Mouse (Mus musculus) neural tube, embryonic 12.5 days (tissue): Measurements from ENCODE around the gene Spen. TPM values are rescaled to one million over a fixed set of nuclear protein-coding genes. Genes with fewer than 3 reads are reported as not detected.
A peak's percentile ranks its signal among the peaks of the same experiment; 100 is the strongest.
"Not testable (repeated sequence)": the region's sequence is repeated elsewhere in the genome, so short reads cannot be mapped to it uniquely, and the experiment has no call there.

Experiments used
- ATAC-seq: fragments of 200-750 bp; cut with Nextera tagmentation; 2 replicates; pipeline ENCODE4 v1.8.0; 2017; ENCODE audit warnings: low read depth, mild to moderate bottlenecking, moderate TSS enrichment, moderate library complexity; ENCODE audit not compliant: low FRiP score
- H3K27ac ChIP-seq: fragments of 300-500 bp; sonication (generic); 2 replicates; pipeline ENCODE4 v1.5.1; 2016
- H3K27me3 ChIP-seq: fragments of 300-500 bp; sonication (generic); replicated peaks from 2 replicates; pipeline ENCODE4 v1.6.1; 2016; ENCODE audit warnings: mild to moderate bottlenecking
- H3K36me3 ChIP-seq: fragments of 300-500 bp; sonication (generic); 2 replicates; pipeline ENCODE4 v1.6.1; 2016; ENCODE audit warnings: mild to moderate bottlenecking
- H3K4me1 ChIP-seq: fragments of 300-500 bp; sonication (generic); 2 replicates; pipeline ENCODE4 v1.6.1; 2016
- H3K4me2 ChIP-seq: fragments of 300-500 bp; sonication (generic); replicated peaks from 2 replicates; pipeline ENCODE4 v1.6.1; 2016; ENCODE audit warnings: mild to moderate bottlenecking
- H3K4me3 ChIP-seq: fragments of 300-500 bp; sonication (generic); 2 replicates; pipeline ENCODE4 v1.5.1; 2016
- H3K9ac ChIP-seq: fragments of 300-500 bp; sonication (generic); 2 replicates; pipeline ENCODE4 v1.6.1; 2016; ENCODE audit warnings: mild to moderate bottlenecking
- H3K9me3 ChIP-seq: fragments of 300-500 bp; sonication (generic); 2 replicates; pipeline ENCODE4 v1.6.1; 2016; ENCODE audit warnings: mild to moderate bottlenecking
- WGBS: fragments of 180-500 bp; shearing (Covaris S2); methylation state at CpG from one replicate; pipeline ENCODE4 v1.1.7; 2016; 5-methylcytosine and 5-hydroxymethylcytosine counted together
- polyA plus RNA-seq: library from polyadenylated mRNA; unstranded; fragments of >200 nt; fragmentation: Nextera tagmentation; extraction: Ambion mirVana; gene quantifications from 2 replicates; pipeline ENCODE4 v1.2.1, GENCODE M21; 2016

Spen gene
- polyA plus RNA-seq, 1 experiment from 2014 or later, result 21.3 TPM

GRCm38 (mm10) chr4:141570821-141571220, 32.4 kb upstream of the Spen start:
- no peak for ATAC-seq
- Histone ChIP-seq H3K27me3 (no peaks in the 10 kb centered on the region), H3K27ac (no peak overlapping the region), H3K9ac (no peak overlapping the region), H3K9me3 (no peaks in the 10 kb centered on the region), H3K4me2 (no peak overlapping the region), H3K4me3 (no peak overlapping the region), H3K4me1 (no peaks in the 10 kb centered on the region), H3K36me3 (no peaks in the 10 kb centered on the region)
- 79% methylated on average over 1 of the region's 1 CpGs for WGBS

- Histone ChIP-seq H3K27ac (no peak overlapping the region), H3K36me3 (no peaks in the 10 kb centered on the region), H3K4me2 (no peak overlapping the region), H3K9me3 (no peaks in the 10 kb centered on the region), H3K9ac (no peak overlapping the region), H3K27me3 (no peaks in the 10 kb centered on the region), H3K4me3 (no peak overlapping the region), H3K4me1 (no peaks in the 10 kb centered on the region)
- WGBS, result 64% methylated on average over 6 of the region's 6 CpGs
- ATAC-seq, result no peak
These were observed 31.6 kb upstream of the Spen start for GRCm38 (mm10) chr4:141570004-141570403.

GRCm38 (mm10) chr4:141568966-141569365, 30.6 kb upstream of the Spen start:
- Histone ChIP-seq H3K36me3 (no peaks in the 10 kb centered on the region), H3K9ac (no peak overlapping the region), H3K27ac (no peak overlapping the region), H3K9me3 (no peaks in the 10 kb centered on the region), H3K4me3 (no peak overlapping the region), H3K4me1 (no peaks in the 10 kb centered on the region), H3K4me2 (no peak overlapping the region), H3K27me3 (no peaks in the 10 kb centered on the region)
- 89% methylated on average over 5 of the region's 5 CpGs for WGBS
- ATAC-seq, result no peak

GRCm38 (mm10) chr4:141567174-141567573, 28.8 kb upstream of the Spen start:
- H3K4me3 ChIP-seq, H3K4me2 ChIP-seq, H3K4me1 ChIP-seq, H3K27me3 ChIP-seq, ATAC-seq, H3K9me3 ChIP-seq, H3K9ac ChIP-seq, H3K36me3 ChIP-seq, H3K27ac ChIP-seq: not testable (repeated sequence)
- 92% methylated on average over 7 of the region's 7 CpGs for WGBS

DNA sequence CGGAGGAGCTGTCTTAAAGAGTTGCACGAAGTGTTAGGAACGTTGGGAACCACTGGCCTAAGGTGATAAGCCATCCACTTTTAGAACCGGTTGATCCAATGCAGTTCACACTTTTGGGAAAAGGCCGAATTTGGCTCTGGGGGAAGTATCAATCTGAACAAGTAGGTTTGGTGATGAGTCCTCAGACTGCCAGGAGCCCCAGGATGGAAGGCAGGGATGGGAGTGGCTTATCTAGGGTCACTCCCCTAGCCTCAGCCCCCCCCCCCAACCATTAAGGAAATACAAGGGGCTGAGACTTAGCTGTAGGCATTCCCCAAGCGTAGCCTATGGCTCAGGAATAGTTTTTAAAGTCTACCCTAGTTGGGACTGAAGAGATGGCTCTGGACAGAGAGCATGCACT, 27.8 kb upstream of the Spen start:
- H3K4me1 ChIP-seq, result no peaks in the 10 kb centered on the region
- H3K27ac ChIP-seq, result no peak overlapping the region
- 91% methylated on average over 6 of the region's 6 CpGs for WGBS
- H3K4me3 ChIP-seq, result no peak overlapping the region
- ATAC-seq, result no peak
- H3K27me3 ChIP-seq, result no peaks in the 10 kb centered on the region
- no peak overlapping the region for H3K9ac ChIP-seq
- no peaks in the 10 kb centered on the region for H3K36me3 ChIP-seq
- no peak overlapping the region for H3K4me2 ChIP-seq
- H3K9me3 ChIP-seq, result no peaks in the 10 kb centered on the region

DNA sequence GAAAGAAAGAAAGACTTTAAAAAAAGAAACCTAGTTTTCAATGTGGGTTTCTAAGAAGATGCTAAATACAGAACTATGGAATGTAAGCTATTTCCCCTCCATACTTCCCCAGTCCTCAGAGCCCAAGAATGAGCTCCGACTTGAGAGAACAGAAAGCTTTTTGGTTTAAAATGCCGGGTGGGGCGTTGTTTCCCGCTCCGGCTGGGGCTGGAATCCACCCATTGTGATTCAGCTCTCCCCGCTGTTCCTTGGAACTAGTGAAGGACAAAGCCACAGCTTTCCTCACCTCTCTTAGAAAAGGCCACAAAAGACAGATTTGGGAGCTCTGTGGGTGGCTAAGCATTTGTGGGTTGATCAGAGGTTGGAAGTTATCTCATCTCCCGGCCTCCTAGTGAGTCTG, 26.9 kb upstream of the Spen start:
- Histone ChIP-seq H3K4me3 (no peak overlapping the region), H3K27me3 (no peaks in the 10 kb centered on the region), H3K27ac (no peak overlapping the region), H3K36me3 (no peaks in the 10 kb centered on the region), H3K9ac (no peak overlapping the region), H3K4me2 (no peak overlapping the region), H3K4me1 (no peaks in the 10 kb centered on the region), H3K9me3 (no peaks in the 10 kb centered on the region)
- WGBS, result 57% methylated on average over 7 of the region's 7 CpGs
- no peak for ATAC-seq

GRCm38 (mm10) chr4:141564660-141565059, 26.3 kb upstream of the Spen start:
- H3K4me1 ChIP-seq, result no peaks in the 10 kb centered on the region
- WGBS, result 80% methylated on average over 3 of the region's 3 CpGs
- H3K27ac ChIP-seq, result no peak overlapping the region

DNA sequence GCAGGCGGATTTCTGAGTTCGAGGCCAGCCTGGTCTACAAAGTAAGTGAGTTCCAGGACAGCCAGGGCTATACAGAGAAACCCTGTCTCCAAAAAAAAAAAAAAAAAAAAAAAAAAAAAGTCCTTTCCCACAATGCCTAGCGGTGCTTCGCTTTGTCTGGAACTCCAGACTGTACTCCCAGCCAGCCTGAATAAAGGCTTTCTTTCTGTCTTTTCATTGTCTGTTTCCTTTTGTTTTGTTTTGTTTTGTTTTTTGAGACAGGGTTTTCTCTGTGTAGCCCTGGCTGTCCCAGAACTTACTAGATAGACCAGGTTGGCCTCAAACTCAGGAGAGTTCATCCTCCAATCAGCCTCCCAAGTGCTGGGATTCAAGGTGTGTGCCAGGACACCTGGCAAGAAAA, 25.8 kb upstream of the Spen start:
- no peak overlapping the region for H3K27ac ChIP-seq
- no peak overlapping the region for H3K4me2 ChIP-seq
- H3K27me3 ChIP-seq, result no peaks in the 10 kb centered on the region
- H3K36me3 ChIP-seq, result no peaks in the 10 kb centered on the region
- WGBS, result 89% methylated on average over 4 of the region's 4 CpGs
- H3K9ac ChIP-seq, result no peak overlapping the region
- ATAC-seq, result no peak
- H3K9me3 ChIP-seq, result no peaks in the 10 kb centered on the region
- no peak overlapping the region for H3K4me3 ChIP-seq
- peaks cover 2% of the 10 kb centered on the region; the same call in 1 of the 2 replicates for H3K4me1 ChIP-seq

More at GRCm38 (mm10) chr4:141564660-141565059, 26.3 kb upstream of the Spen start:
- Histone ChIP-seq H3K9ac (no peak overlapping the region), H3K4me2 (no peak overlapping the region), H3K9me3 (no peaks in the 10 kb centered on the region), H3K4me3 (no peak overlapping the region), H3K27me3 (no peaks in the 10 kb centered on the region), H3K36me3 (no peaks in the 10 kb centered on the region)
- ATAC-seq, result no peak

DNA sequence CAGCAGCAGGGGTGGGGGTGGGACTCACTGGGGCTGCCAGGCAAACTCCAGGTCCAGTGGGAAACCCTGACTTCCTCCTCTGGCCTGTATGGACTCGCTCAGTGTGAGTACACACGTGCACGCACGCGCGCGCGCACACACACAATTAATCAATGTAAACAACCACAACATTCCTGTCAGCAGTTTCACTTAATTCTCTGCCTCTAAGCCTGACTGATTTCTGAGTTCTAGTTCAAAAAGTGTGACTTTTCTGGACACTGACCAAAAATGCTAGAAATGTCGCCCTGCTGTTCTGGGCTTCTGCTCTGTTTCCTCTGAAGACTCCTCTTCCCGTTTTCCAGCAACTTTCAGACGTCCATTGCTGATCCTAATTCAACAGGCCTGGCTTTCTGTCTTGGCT, 23.9 kb upstream of the Spen start:
- Histone ChIP-seq H3K27ac (no peak overlapping the region), H3K9me3 (no peaks in the 10 kb centered on the region), H3K4me1 (peaks cover 11% of the 10 kb centered on the region), H3K4me3 (no peak overlapping the region), H3K9ac (no peak overlapping the region), H3K36me3 (no peaks in the 10 kb centered on the region), H3K27me3 (no peaks in the 10 kb centered on the region), H3K4me2 (no peak overlapping the region)
- ATAC-seq, result no peak
- WGBS, result 88% methylated on average over 11 of the region's 11 CpGs

GRCm38 (mm10) chr4:141561331-141561919, 23.0 kb upstream of the Spen start:
- not testable (repeated sequence) for H3K4me2 ChIP-seq, ATAC-seq, H3K27me3 ChIP-seq, H3K9ac ChIP-seq, H3K4me3 ChIP-seq, H3K36me3 ChIP-seq, H3K27ac ChIP-seq, H3K9me3 ChIP-seq
- 78% methylated on average over 5 of the region's 5 CpGs for WGBS
- peaks cover 11% of the 10 kb centered on the region for H3K4me1 ChIP-seq

DNA sequence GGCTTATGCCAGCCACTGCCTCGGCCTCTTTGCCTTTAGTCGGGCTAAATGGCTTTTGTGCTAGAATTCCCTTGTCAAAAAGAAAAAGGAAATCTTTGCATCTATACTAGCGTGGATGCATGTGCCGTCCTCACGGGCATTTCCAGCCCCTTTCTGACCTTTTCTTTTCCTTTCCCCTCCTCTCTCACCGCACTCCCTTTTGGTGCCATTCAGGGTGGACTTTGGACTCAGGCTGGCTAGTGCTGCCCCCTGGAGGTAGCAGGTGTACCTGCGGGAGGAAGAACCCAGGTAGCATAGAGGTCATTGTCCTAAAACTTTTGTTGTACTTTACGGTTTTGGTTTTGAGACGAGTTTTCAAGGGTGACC, 21.5 kb upstream of the Spen start:
- no peaks in the 10 kb centered on the region for H3K27me3 ChIP-seq
- peak overlapping the region; percentile 40; the same call in 1 of the 2 replicates for H3K9ac ChIP-seq
- ATAC-seq, result peak; percentile 75
- no peaks in the 10 kb centered on the region for H3K36me3 ChIP-seq
- H3K4me3 ChIP-seq, result peak overlapping the region; percentile 39
- H3K9me3 ChIP-seq, result no peaks in the 10 kb centered on the region
- WGBS, result 3% methylated on average over 9 of the region's 9 CpGs
- H3K4me2 ChIP-seq, result peak overlapping the region; percentile 83
- peaks cover 11% of the 10 kb centered on the region for H3K4me1 ChIP-seq
- H3K27ac ChIP-seq, result peak overlapping the region; percentile 17

DNA sequence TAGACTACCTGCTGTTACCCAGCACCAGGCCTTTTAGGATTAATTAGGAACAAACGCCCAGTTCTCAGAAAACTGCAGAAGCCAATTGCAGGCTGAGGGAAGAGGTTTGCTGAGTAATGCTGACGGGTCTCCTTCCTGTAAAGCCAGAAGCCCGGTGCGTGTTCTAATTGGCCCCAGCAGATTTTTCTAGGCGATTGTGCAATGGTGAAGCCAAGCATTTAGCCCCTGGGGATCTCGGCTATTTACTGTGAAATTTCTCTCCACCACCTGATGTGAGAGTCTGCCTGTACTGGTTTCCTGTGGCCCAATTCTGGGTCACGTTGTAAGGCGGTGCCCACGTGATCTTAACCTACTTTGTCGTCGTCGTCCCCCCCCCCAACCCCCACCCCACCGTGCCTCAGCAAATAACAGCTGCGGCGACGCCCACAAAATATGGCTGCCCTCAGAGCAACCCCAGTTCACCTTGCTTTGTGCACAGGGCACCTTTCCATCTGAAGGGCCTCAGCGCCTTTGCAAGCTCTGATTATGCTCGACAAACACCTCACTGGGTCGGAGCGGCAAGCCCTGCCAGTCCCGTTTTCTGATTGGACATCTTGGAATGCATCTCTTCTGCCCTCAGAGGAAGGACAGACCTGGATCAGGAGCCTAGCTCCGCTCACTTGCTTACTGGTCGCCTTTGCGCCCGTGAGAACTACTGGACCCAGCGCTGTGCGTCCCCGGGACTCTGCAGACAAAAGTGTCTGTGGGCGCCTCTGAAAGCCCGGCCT, 20.9 kb upstream of the Spen start:
- Histone ChIP-seq H3K9me3 (no peaks in the 10 kb centered on the region), H3K9ac (peak overlapping the region; percentile 40; the same call in 1 of the 2 replicates), H3K4me1 (peaks cover 11% of the 10 kb centered on the region), H3K4me2 (peak overlapping the region; percentile 83), H3K27ac (peak overlapping the region; percentile 17), H3K27me3 (no peaks in the 10 kb centered on the region), H3K4me3 (peak overlapping the region; percentile 39), H3K36me3 (no peaks in the 10 kb centered on the region)
- ATAC-seq, result peak; percentile 63
- WGBS, result under 1% methylated on average over 30 of the region's 30 CpGs

DNA sequence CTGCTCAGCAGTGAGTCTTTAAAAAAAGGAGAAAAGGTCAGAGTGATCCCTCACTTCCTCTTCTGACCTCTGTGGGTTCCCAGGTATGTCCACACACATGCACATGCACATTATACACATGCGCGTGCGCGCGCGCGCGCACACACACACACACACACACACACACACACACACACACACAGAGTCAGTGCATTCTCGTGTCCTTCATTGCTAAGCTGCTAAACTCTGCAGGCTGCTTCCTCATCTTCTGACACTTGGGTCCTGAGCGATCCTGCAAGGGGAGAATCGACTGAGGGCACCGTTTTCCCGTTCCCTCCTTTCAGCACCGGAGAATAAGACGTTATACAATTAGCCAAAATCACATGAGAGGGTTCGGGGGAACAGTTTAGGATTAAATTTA, 20.3 kb upstream of the Spen start:
- H3K9me3 ChIP-seq, result no peaks in the 10 kb centered on the region
- no peak for ATAC-seq
- WGBS, result 15% methylated on average over 16 of the region's 16 CpGs

More for the DNA sequence above, 20.3 kb upstream of the Spen start:
- Histone ChIP-seq H3K27me3 (no peaks in the 10 kb centered on the region), H3K9ac (peak overlapping the region; percentile 35; the same call in 1 of the 2 replicates), H3K4me2 (peak overlapping the region; percentile 83), H3K4me3 (peak overlapping the region; percentile 39), H3K4me1 (peaks cover 11% of the 10 kb centered on the region), H3K36me3 (no peaks in the 10 kb centered on the region), H3K27ac (no peak overlapping the region)
